Mouse (Mus musculus) adrenal gland, postnatal 14 days (tissue): ENCODE data around the gene Ppwd1. TPM values are rescaled to one million over a fixed set of nuclear protein-coding genes. Genes with fewer than 3 reads are reported as not detected.
"Not testable (repeated sequence)": the region's sequence is repeated elsewhere in the genome, so short reads cannot be mapped to it uniquely, and the experiment has no call there.

Experiments
- DNase-seq: peaks from one replicate; pipeline ENCODE4 v3.0.0; 2021; ENCODE audit warnings: mixed read lengths
- long read RNA-seq, 2 experiments: library from polyadenylated mRNA; stranded (forward); transcript quantifications; one replicate each; pipeline ENCODE4 v2.0.0; 2021
- total RNA-seq: library from RNA; stranded (reverse); gene quantifications from 2 replicates; pipeline ENCODE4 v1.2.3, GENCODE M21; 2021

Ppwd1 gene
- total RNA-seq, result 16.7 and 18.1 TPM in 2 replicates
- long read RNA-seq, experiment 1, transcript Ppwd1-201 (11 exons, 2,342 nt), result major isoform, 10 of 15 reads
- long read RNA-seq, experiment 1, partial matches to known transcripts, result 3 of 15 reads
- long read RNA-seq, experiment 1, other reads (novel, unspliced or antisense), result 2 of 15 reads
- long read RNA-seq, experiment 2, transcript Ppwd1-201 (11 exons, 2,342 nt), result major isoform, 6 of 7 reads
- long read RNA-seq, experiment 2, partial matches to known transcripts, result 0 of 7 reads
- long read RNA-seq, experiment 2, other reads (novel, unspliced or antisense), result 1 of 7 reads

- DNase-seq, result peak; percentile 97
Measured at GRCm38 (mm10) chr13:104228384-104229066, at the start of gene Ppwd1, which contains the start of gene Cenpk. Gene Ppwd1 (minus strand): TSS chr13:104228843. Gene Cenpk (plus strand): TSS chr13:104228611.

GRCm38 (mm10) chr13:104258997-104259396 lies 30.4 kb upstream of the Ppwd1 start:
- no peak for DNase-seq

GRCm38 (mm10) chr13:104229181-104229580 lies 538 bp upstream of the Ppwd1 start:
- no peak for DNase-seq

GRCm38 (mm10) chr13:104227478-104227877 lies 1.2 kb downstream of the Ppwd1 start:
- no peak for DNase-seq

GRCm38 (mm10) chr13:104204313-104204712 lies 24.3 kb downstream of the Ppwd1 start:
- DNase-seq, result no peak

GRCm38 (mm10) chr13:104195891-104196290 lies 32.8 kb downstream of the Ppwd1 start:
- DNase-seq, result not testable (repeated sequence)

- no peak for DNase-seq
Measured at GRCm38 (mm10) chr13:104187357-104187756, 41.3 kb downstream of the Ppwd1 start.

- DNase-seq, result no peak
Measured at GRCm38 (mm10) chr13:104179176-104179888, 49.3 kb downstream of the Ppwd1 start.

GRCm38 (mm10) chr13:104178650-104179121 lies 50.0 kb downstream of the Ppwd1 start, which contains the start of gene Trim23:
Gene Trim23 (plus strand): TSS chr13:104178797.
- DNase-seq, result peak; percentile 98

GRCm38 (mm10) chr13:104177796-104178649 lies 50.6 kb downstream of the Ppwd1 start, which contains the start of gene Trappc13:
Gene Trappc13 (minus strand): TSS chr13:104178469.
- peak; percentile 56 for DNase-seq

GRCm38 (mm10) chr13:104176874-104177273 lies 51.8 kb downstream of the Ppwd1 start:
- no peak for DNase-seq

GRCm38 (mm10) chr13:104172498-104172897 lies 56.1 kb downstream of the Ppwd1 start:
- DNase-seq, result no peak

GRCm38 (mm10) chr13:104171711-104172110 lies 56.9 kb downstream of the Ppwd1 start:
- peak; percentile 3 for DNase-seq

- no peak for DNase-seq
Measured at GRCm38 (mm10) chr13:104155686-104156085, 73.0 kb downstream of the Ppwd1 start.

Other genes starting within 250 kb of the Ppwd1 start
- gene Nln, start 119.2 kb downstream of the Ppwd1 start, total RNA-seq, result 21.0 and 26.5 TPM in 2 replicates
- gene Sgtb, start 119.1 kb downstream of the Ppwd1 start, total RNA-seq, result 7.1 and 9.7 TPM in 2 replicates
- gene Trappc13, start 50.4 kb downstream of the Ppwd1 start, total RNA-seq, result 52.2 and 55.7 TPM in 2 replicates
- gene Trim23, start 50.0 kb downstream of the Ppwd1 start, total RNA-seq, result 17.3 and 18.8 TPM in 2 replicates
- 5.4 and 7.6 TPM in 2 replicates for gene Cenpk, start 232 bp downstream of the Ppwd1 start, total RNA-seq
- 3.2 and 3.8 TPM in 2 replicates for gene Adamts6, start 59.0 kb upstream of the Ppwd1 start, total RNA-seq